Mouse (Mus musculus) embryonic fibroblast, embryonic 13.5 days (primary cell): Measurements from ENCODE around the gene Lztr1.
"Not testable (repeated sequence)": the region's sequence is repeated elsewhere in the genome, so short reads cannot be mapped to it uniquely, and the experiment has no call there.

Experiments used
- CTCF ChIP-seq: IDR thresholded peaks from 2 replicates; pipeline ENCODE4 v1.5.1; 2011; ENCODE audit warnings: mild to moderate bottlenecking, control low read depth, low read length, moderate library complexity, borderline replicate concordance; ENCODE audit not compliant: insufficient read depth
- POLR2A ChIP-seq: IDR thresholded peaks from 2 replicates; pipeline ENCODE4 v1.6.1; 2011; ENCODE audit warnings: low read depth, mild to moderate bottlenecking, control low read depth, low read length, moderate library complexity

- TF ChIP-seq CTCF, POLR2A: not testable (repeated sequence)
Measured at GRCm38 (mm10) chr16:17508031-17508430, 457 bp upstream of the Lztr1 start.
